Mouse (Mus musculus): ENCODE results near the gene Dvl1.

GRCm38 (mm10) chr4:155831831-155832230, 15.4 kb upstream of the Dvl1 start:
- TF ChIP-seq MAZ (IDR thresholded peaks at IDR 0.05; ENCODE audit: low read depth, low read length) (no peak), POLR2A (IDR thresholded peaks at IDR 0.05; ENCODE audit: control insufficient read depth in 1 of 2, insufficient read depth in 1 of 2, low read depth in 1 of 2, low read length in 2 of 2, poor library complexity in 1 of 2) (no peak), GABPA (IDR thresholded peaks at IDR 0.05; ENCODE audit: low read depth, low read length) (no peak), CTCF (IDR thresholded peaks at IDR 0.05 in 2 of 3, conservative IDR thresholded peaks at IDR 0.05 in 1 of 3; ENCODE audit: control insufficient read depth in 1 of 3, insufficient read depth in 1 of 3, low read depth in 2 of 3, low read length in 3 of 3, poor library complexity in 1 of 3, severe bottlenecking in 1 of 3) (no peak), RCOR1 (IDR thresholded peaks at IDR 0.05; ENCODE audit: low read depth, low read length) (no peak), CHD2 (IDR thresholded peaks at IDR 0.05; ENCODE audit: low read length) (no peak), GATA1 (IDR thresholded peaks at IDR 0.05; ENCODE audit: low read depth, low read length) (no peak), SMC3 (IDR thresholded peaks at IDR 0.05; ENCODE audit: low read depth, low read length) (no peak), NELFE (IDR thresholded peaks at IDR 0.05; ENCODE audit: low read depth, low read length) (no peak), UBTF (IDR thresholded peaks at IDR 0.05; ENCODE audit: borderline replicate concordance, insufficient read depth, low read depth, low read length) (no peak), MAX (IDR thresholded peaks at IDR 0.05; ENCODE audit: low read length) (no peak), TAL1 (IDR thresholded peaks at IDR 0.05; ENCODE audit: low read length) (no peak)

Measured in MEL (cell line).